Mouse (Mus musculus) hindlimb bud, embryonic 11.5 days (tissue): ENCODE data around the gene Mefv.
"Not testable (repeated sequence)": the region's sequence is repeated elsewhere in the genome, so short reads cannot be mapped to it uniquely, and the experiment has no call there.

Experiments
- DNase-seq: peaks from one replicate; pipeline ENCODE4 v3.0.0-alpha.2; 2012; ENCODE audit warnings: low read depth, low spot score; ENCODE audit errors: extremely low spot score

Mefv gene

DNA sequence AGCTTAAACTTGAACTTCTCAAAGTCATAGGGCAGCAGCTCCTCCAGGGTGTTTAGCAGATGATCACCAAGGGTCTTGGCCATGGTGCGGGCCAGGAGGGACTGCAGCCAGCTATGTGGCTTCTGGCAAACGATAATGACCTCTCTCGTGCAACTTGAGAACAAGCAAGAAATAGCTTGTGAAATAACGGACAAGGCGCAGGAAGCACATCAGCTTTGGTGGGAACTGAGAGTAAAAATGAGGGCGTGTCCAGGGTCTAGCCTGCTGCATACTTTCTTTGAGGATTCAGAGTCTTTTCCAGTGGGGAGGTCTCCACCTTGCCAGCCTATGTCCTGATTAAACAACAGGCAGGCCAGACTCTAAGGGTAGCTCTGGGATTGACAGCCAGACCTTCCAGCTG, at the start of gene Mefv:
Gene Mefv, minus strand, starts transcription at position 118 of the 400 bp plus-strand sequence.
- DNase-seq = no peak

DNA sequence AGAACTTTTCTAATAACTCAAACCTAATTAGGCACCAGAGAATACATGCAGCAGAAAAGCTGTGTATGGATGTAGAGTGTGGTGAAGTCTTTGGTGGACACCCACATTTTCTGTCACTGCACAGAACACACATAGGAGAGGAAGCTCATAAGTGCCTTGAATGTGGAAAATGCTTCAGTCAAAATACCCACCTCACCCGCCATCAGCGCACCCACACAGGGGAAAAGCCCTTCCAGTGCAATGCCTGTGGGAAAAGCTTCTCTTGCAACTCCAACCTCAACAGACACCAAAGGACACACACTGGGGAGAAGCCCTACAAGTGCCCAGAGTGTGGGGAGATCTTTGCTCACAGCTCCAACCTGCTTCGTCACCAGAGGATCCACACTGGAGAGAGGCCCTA, 31.1 kb upstream of the Mefv start:
- DNase-seq = no peak

DNA sequence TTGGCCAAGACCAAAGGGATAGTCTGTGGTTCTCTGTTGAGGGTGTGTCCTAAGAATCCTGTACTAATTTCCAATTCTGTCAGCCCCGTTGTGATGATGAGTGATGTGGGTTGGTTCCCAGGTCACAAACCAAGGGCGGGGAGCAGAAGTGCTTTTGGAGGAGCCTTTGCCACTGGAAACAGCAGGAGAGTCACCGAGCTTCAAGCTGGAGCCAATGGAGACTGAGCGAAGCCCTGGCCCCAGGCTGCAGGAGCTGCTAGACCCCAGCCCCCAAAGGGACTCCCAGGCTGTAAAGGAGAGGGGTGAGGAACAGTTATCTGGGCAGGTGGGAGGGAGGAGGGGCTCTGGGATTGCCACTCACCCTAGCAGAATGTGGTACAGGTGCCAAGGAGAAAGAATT, 27.8 kb upstream of the Mefv start:
- DNase-seq = no peak

DNA sequence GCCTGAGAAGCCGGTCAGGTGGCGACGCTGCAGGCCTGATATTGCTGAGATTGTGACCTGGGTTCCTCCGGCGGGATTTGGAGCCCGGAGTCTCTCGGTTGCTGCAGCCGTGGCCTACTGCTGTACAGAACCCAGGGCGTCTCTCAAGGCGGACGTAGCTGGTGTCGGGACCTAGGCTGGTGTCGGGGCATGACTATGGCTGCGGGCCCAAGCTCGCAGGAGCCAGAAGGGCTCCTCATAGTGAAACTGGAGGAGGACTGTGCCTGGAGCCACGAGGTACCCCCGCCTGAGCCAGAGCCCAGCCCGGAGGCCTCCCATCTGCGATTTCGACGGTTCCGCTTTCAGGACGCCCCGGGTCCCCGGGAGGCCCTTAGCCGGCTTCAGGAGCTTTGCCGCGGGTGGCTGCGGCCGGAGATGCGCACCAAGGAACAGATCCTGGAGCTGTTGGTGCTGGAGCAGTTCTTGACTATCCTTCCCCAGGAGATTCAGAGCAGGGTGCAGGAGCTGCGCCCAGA, 26.3 kb upstream of the Mefv start:
- no peak for DNase-seq

DNA sequence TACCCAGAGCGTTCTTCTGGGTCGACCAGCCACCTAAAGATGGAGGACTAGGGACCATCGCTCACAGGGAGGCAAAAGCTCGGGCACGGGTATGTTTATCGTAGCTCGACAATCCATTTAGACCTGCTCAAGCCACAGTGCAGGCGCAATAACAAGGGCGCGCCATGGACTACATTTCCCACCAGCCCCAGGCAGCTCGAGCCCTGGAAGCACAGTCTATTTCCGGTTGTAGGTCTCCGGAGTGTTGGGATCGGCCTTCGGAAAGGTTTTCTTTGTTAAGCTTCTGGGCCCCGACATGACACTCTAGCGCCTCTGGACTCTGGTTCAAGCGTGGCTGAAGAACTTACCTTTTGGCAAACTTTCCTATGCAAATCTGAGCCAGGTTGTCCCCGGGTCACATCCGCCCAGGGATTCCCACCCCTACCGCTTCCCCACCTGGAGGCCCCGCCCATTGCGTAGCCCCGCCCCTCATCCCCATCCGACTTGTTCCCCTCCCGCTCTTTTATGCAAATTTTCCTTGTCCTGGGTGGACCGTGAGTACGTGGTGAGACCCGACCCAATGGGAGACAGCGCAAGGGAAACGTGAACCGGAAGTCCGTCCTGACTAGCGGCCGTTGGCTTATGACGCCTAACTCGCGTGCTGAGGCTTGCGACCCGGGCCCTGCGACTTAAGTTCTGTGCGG, 25.7 kb upstream of the Mefv start, which contains the start of gene Zfp263:
Gene Zfp263, plus strand, starts transcription at position 591 of the 683 bp plus-strand sequence.
- peak; percentile 93 for DNase-seq

DNA sequence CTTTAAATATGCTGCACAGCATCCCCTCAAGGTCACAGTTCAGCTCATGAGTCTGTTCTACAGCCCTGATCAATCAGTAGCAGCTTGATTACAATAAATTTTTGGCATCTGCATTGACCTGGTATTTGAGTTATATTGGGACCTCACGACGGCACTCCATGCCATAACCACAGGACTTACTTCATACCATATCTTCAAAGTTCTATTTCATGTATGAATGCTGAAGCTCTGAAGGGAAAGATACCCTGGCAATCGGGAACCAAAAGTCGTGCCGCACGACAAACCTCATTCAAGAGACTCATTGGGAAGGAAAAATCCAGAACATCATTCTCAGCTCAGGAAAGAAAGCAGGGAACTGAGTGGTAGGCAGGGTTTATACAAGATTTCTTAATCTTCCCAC, 24.6 kb upstream of the Mefv start:
- no peak for DNase-seq

DNA sequence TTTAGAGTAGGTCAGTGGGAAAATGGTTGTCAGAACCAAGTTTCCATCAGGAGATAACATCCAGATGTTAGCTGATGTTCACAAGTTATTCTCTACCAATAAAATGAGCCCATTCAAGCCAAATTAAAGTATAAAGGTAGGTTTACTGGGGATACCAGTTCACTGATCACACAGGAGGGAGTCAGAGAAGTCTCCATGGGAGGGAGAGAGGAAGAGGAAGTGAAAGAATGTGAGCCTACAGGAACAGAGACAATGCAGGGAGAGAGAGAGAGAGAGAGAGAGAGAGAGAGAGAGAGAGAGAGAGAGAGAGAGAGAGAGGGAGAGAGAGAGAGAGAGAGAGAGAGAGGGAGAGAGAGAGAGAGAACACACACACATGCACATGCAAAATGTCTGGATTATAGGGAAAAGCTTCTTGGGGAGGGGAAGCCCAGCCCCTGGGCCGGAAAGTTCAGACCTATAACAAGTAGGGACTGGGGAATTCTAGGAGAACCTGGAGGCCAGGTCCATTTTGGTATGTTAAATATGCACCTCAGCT, 15.4 kb upstream of the Mefv start:
- no peak for DNase-seq

DNA sequence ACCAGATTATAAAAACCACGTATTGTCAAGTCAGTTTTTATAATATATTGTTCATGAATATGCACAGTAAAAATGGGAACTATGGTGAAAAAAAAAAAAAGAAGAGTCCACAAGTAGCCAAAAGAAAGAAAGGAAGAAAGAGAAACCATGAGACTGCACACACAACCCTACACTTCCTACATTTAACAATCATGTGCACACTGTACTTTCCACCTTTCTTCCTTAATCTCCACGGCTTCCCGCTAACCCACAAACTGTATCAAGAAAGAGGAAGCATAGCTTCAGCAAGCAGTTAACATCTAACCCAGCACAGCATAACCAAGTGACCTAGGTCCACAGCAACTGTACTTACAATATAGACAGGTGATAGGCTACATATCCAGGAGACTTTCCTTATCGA, 14.7 kb upstream of the Mefv start:
- DNase-seq = no peak

DNA sequence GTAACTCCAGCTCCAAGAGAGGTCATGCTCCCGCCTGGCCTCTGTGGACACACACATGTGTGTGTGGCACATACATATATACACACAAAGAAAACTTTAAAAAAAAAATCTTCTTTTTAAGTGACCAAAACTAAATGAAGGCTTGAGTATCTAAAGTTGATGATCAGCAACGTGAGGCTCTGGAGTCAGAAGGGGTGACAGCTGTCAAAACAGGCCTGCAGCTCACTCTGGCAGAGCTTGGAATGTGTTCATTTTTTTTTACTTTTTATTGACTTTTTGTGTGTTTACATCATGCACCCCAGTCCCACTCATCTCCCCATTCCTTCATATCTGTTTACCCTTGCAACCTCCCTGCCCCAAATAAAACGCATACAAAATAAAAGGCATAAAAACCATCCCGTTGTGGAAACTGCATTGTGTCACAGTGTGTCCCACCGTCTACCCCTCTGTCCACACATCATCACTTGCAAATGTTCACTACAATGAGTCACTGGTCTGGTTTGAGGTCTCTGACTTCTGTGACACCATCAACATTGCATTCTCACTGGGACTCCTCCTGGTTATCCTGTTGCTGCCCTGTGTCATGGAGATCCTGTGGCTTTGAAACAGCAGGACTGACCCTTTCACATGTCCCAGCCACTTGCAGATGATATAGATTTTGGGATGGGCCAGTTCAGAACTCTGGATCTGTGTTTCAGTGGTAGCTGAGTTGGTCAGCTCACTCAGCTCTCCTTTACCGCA, 10.3 kb upstream of the Mefv start:
- no peak for DNase-seq

DNA sequence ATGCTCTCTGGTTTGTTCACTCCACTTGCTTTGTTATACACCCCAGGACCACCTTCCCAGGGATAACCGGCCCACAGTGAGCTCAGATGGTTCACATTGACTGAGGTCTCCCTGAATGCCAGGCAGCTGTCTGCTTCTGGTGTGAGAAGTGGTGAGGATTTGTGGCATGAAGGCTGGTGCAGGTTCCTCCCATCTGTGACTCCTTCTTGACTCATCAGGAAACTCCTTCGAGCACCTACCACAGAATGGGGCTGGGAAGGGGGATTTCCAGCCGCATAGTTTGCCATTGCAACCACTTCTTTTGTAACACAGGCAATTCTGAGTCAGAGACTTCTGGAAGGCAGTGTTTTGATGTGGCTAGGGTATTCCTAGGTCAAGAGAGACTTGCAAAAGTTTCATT, 5.3 kb upstream of the Mefv start:
- DNase-seq = no peak

DNA sequence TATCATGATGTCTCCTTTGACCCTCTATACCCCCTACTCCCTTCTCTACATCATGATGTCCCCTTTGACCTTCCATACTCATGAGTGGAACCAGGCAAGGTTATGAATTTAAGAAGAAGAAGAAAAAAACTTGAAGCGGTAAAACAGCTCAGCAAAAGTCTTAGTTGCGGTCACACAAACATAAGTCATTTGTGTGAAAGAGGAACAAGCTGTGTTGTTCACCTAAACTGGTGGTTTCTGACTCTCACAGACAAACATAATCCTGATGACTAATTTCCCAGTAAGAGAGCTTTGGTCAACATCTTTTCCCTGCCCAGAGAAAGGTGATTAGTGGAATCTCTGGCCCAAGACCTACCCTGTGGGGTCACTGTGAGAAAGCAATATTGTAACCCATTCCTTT, 3.2 kb downstream of the Mefv start:
- DNase-seq = no peak

DNA sequence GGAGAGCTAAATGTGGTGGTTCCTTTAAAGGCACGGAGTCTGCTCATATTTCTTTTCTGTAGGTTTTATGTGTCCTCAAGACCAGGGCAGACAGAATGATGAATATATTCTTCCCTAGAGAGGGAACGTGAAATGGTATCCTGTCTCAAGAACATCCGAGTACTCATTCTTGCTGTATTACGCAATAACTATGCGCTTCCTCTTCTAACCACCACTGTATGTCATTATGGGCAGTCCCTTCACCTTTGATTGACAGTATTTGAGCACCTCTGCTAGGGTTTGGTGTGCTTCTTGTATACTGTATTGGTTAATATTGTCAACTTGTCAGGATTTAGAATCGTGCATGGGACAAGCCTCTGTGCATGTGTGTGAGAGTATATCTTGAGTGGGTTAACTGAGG, 11.2 kb downstream of the Mefv start:
- no peak for DNase-seq

DNA sequence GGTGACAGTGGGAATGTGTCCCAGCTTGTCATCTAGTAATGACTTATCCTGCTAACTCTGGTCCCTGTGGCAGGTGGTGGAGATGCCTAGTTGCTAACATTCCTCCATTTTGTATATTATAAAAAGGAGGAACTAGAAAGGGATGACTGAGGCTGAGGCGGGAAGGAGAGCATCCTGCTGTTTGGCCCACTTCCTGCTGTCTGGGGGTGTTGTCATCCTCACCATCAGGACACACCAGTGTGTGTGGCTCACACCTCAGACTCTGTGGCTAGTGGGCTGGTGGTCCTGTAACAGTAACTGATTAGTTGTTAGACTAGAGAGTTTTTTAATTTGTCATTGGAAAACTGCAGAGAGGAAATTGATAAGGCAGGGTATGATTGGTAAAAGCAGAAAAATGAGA, 17.0 kb downstream of the Mefv start:
- no peak for DNase-seq

DNA sequence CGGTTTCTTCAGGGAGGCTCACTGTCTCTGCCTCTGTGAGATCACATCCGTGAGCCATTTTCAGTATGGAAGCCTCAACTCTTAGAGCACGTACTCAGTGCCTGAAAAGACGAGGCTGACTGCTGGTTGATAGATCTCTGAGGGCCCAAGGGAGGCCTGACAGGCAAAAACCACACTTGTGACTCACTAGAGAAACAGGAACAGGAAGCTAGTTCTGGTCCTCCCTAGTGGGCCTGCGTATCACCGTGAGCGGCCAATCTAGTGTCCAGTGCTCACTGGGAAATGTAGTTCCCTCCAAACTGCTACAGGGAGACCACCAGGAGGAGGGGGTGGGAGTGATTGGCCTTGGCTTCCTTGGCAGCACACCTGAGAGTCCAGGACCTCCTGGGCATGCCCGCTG, 18.6 kb downstream of the Mefv start:
- no peak for DNase-seq

DNA sequence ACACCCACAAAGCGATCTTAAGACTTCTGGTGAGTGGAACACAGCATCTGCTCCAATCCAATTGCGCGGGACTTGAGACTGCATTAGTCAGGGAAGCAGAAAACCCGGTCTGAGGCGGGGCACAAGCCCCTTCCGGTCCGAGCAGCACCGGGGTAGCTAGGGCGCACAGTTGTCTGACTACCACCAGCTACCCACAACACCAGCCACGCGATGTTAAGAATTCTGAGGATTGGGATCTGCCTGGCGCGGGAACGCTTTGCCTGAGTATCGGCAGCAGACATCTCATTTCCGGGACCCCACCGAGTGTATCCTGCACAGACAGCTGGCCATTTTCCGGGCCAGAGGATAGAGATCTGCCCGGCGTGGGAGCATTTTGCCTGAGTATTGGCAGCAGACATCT, 28.3 kb downstream of the Mefv start:
- not testable (repeated sequence) for DNase-seq
